Mouse (Mus musculus) right cerebral cortex, postnatal 4 days (tissue): ENCODE measurements at regions not wholly inside any gene's neighbourhood (a gene's known extent, or its start where the extent isn't known, plus 50 kb on each side); places are given as distances from the start of the nearest gene placed in this dataset.

ENCODE experiments used
- DNase-seq: peaks from one replicate; pipeline ENCODE4 v3.0.0-alpha.2; 2022

- DNase-seq: no peak
Observed at GRCm38 (mm10) chr6:143635043-143635442, 468.0 kb downstream of the Etnk1 start.

GRCm38 (mm10) chr6:143640652-143641051 is 473.6 kb downstream of the Etnk1 start:
- no peak for DNase-seq

- no peak for DNase-seq
Observed at GRCm38 (mm10) chr6:143642052-143642451, 475.0 kb downstream of the Etnk1 start.

- no peak for DNase-seq
Observed at GRCm38 (mm10) chr6:143645989-143646388, 479.0 kb downstream of the Etnk1 start.

- no peak for DNase-seq
Observed at GRCm38 (mm10) chr6:143648501-143648900, 481.5 kb downstream of the Etnk1 start.

- no peak for DNase-seq
Observed at GRCm38 (mm10) chr6:143656576-143656975, 489.6 kb downstream of the Etnk1 start.

GRCm38 (mm10) chr6:143660837-143661236 is 493.8 kb downstream of the Etnk1 start:
- no peak for DNase-seq

- DNase-seq: no peak
Observed at GRCm38 (mm10) chr6:143663306-143663705, 496.3 kb downstream of the Etnk1 start.

GRCm38 (mm10) chr6:143665374-143665773 is 498.4 kb downstream of the Etnk1 start:
- no peak for DNase-seq

GRCm38 (mm10) chr6:143668551-143668950 is 501.5 kb downstream of the Etnk1 start:
- DNase-seq: no peak

- no peak for DNase-seq
Observed at GRCm38 (mm10) chr6:143669446-143670130, 502.6 kb downstream of the Etnk1 start.

- DNase-seq: no peak
Observed at GRCm38 (mm10) chr6:143690131-143690530, 523.1 kb downstream of the Etnk1 start.

- DNase-seq: no peak
Observed at GRCm38 (mm10) chr6:143690866-143691265, 523.8 kb downstream of the Etnk1 start.

- no peak for DNase-seq
Observed at GRCm38 (mm10) chr6:143697997-143698396, 531.0 kb downstream of the Etnk1 start.

GRCm38 (mm10) chr6:143703984-143704383 is 537.0 kb downstream of the Etnk1 start:
- DNase-seq: no peak

- DNase-seq: no peak
Observed at GRCm38 (mm10) chr6:143706451-143706850, 539.4 kb downstream of the Etnk1 start.

- DNase-seq: no peak
Observed at GRCm38 (mm10) chr6:143714461-143714860, 547.4 kb downstream of the Etnk1 start.

GRCm38 (mm10) chr6:143750074-143750473 is 583.1 kb downstream of the Etnk1 start:
- no peak for DNase-seq

GRCm38 (mm10) chr6:143751076-143752070 is 584.4 kb downstream of the Etnk1 start:
- DNase-seq: no peak

GRCm38 (mm10) chr6:143757462-143757861 is 590.4 kb downstream of the Etnk1 start:
- no peak for DNase-seq

- no peak for DNase-seq
Observed at GRCm38 (mm10) chr6:143768115-143768514, 601.1 kb downstream of the Etnk1 start.
